ENCODE assay signal across 20 mouse cellular contexts in the genomic region with DNA sequence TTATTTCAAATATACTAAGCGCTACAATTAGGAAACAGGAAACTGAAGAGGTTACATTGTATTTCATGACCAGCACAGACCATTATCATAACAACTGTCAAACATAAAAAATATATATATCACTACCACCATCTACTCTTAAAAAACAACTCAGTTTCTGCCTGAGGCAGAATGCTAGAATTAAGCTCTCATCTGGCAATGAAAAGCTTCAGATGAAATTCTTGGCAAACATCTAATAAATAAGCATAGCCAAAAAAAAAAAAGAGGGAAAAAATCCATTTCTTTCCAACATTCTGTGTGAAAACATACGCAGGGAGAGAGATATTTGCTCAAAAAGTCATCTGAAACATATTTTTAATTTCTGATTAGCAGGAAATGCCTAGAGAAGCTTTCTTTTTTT.
"Had no signal": no experiment of that assay in that cellular context is flagged by ENCODE, and none has a peak within 500 bp of the region (broad histone marks: within the 10 kb centered on the region; RNA-seq: fewer than 3 reads in every experiment).

No protein-coding gene starts in this region.

- H3K4me3 ChIP-seq: limb, embryonic 10.5 days; limb, embryonic 13.5 days; liver, embryonic 12.5 days; liver, embryonic 15.5 days; midbrain, embryonic 12.5 days; midbrain, embryonic 15.5 days; myocyte; neural tube, embryonic 13.5 days; stomach, embryonic 15.5 days had no signal

- H3K36me3 ChIP-seq: limb, embryonic 10.5 days; limb, embryonic 13.5 days; liver, embryonic 12.5 days; liver, embryonic 15.5 days; midbrain, embryonic 12.5 days; midbrain, embryonic 15.5 days; neural tube, embryonic 13.5 days; stomach, embryonic 15.5 days had no signal

- H3K27me3 ChIP-seq: limb, embryonic 13.5 days; liver, embryonic 12.5 days; liver, embryonic 15.5 days; midbrain, embryonic 12.5 days; midbrain, embryonic 15.5 days; neural tube, embryonic 13.5 days; stomach, embryonic 15.5 days had no signal

- ATAC-seq: liver, embryonic 12.5 days; lung, postnatal 0 days had no signal

- H3K4me2 ChIP-seq: limb, embryonic 13.5 days; liver, embryonic 12.5 days; liver, embryonic 15.5 days; midbrain, embryonic 12.5 days; midbrain, embryonic 15.5 days; neural tube, embryonic 13.5 days; stomach, embryonic 15.5 days had no signal

- H3K27ac ChIP-seq: limb, embryonic 10.5 days; limb, embryonic 13.5 days; liver, embryonic 12.5 days; liver, embryonic 15.5 days; macrophage; midbrain, embryonic 12.5 days; midbrain, embryonic 15.5 days; neural tube, embryonic 13.5 days; stomach, embryonic 15.5 days had no signal

- H3K4me1 ChIP-seq: limb, embryonic 10.5 days; limb, embryonic 13.5 days; liver, embryonic 12.5 days; liver, embryonic 15.5 days; midbrain, embryonic 12.5 days; neural tube, embryonic 13.5 days; stomach, embryonic 15.5 days had no signal

- H3K9ac ChIP-seq: limb, embryonic 13.5 days; liver, embryonic 12.5 days; liver, embryonic 15.5 days; midbrain, embryonic 12.5 days; midbrain, embryonic 15.5 days; neural tube, embryonic 13.5 days; stomach, embryonic 15.5 days had no signal

- DNase-seq: kidney, adult 9 months; kidney, postnatal 14 days; kidney, postnatal 4 days; liver; lung, adult 18-20 months; retina, postnatal 1 day; right cerebral cortex, postnatal 25 days; spleen, adult 18-20 months; thymus, postnatal 25 days had no signal

- H3K9me3 ChIP-seq: limb, embryonic 10.5 days; limb, embryonic 13.5 days; liver, embryonic 12.5 days; liver, embryonic 15.5 days; midbrain, embryonic 12.5 days; midbrain, embryonic 15.5 days; neural tube, embryonic 13.5 days; stomach, embryonic 15.5 days had no signal
